ENCODE assay signal across 9 mouse cellular contexts in genomic region chr11:88216231-88216685, GRCm38 (mm10). TPM values are rescaled to one million over a fixed set of nuclear protein-coding genes. Genes with fewer than 3 reads are reported as not detected.
DNase-seq lines count a peak whose midpoint lies in the region; ATAC-seq and TF ChIP-seq lines count a peak whose summit lies in the region.
"Had no signal": no experiment of that assay in that cellular context is flagged by ENCODE, and none has a peak within 500 bp of the region (broad histone marks: within the 10 kb centered on the region; RNA-seq: fewer than 3 reads in every experiment).

No protein-coding gene starts in this region.

- ATAC-seq in intestine, embryonic 14.5 days (replicated peaks; ENCODE audit: low FRiP score, low TSS enrichment, low read depth), result no peak
- ATAC-seq in intestine, embryonic 15.5 days, result no peak
- 0 out of 2 replicates have a peak, but pooled peaks have one; percentile 37 for ATAC-seq in erythroid progenitor cell, adult 5-6 weeks (replicated peaks; ENCODE audit: low FRiP score, poor library complexity, severe bottlenecking)
- peak; percentile 44; the same call in 1 of the 2 replicates for ATAC-seq in hindbrain, embryonic 12.5 days (ENCODE audit: low FRiP score)

- TF ChIP-seq CTCF in small intestine, adult 2 months (IDR thresholded peaks at IDR 0.05; ENCODE audit: extremely low read depth, insufficient read length, insufficient replicate concordance, low read depth, low read length), result peak; percentile 99; the same call in 1 of the 2 replicates

- H3K9ac ChIP-seq in intestine, embryonic 14.5 days (ENCODE audit: low read length), result no peak overlapping the region
- no peak overlapping the region for H3K9ac ChIP-seq in intestine, embryonic 15.5 days
- H3K9ac ChIP-seq in hindbrain, embryonic 12.5 days, result no peak overlapping the region

- H3K4me3 ChIP-seq in intestine, embryonic 14.5 days (ENCODE audit: low read depth, low read length), result no peak overlapping the region
- no peak overlapping the region for H3K4me3 ChIP-seq in intestine, embryonic 15.5 days (replicated peaks)
- H3K4me3 ChIP-seq in hindbrain, embryonic 12.5 days, result no peak overlapping the region
- no peak overlapping the region for H3K4me3 ChIP-seq in small intestine, adult 2 months (ENCODE audit: low read depth, low read length)
- H3K4me3 ChIP-seq: megakaryocyte, embryonic 14.5 days had no signal

- H3K36me3 ChIP-seq in intestine, embryonic 14.5 days (ENCODE audit: control insufficient read depth, insufficient read depth, low read length), result peaks cover 5% of the 10 kb centered on the region
- H3K36me3 ChIP-seq in intestine, embryonic 15.5 days, result no peaks in the 10 kb centered on the region
- peaks cover 15% of the 10 kb centered on the region for H3K36me3 ChIP-seq in hindbrain, embryonic 12.5 days
- H3K36me3 ChIP-seq in small intestine, adult 2 months (ENCODE audit: control insufficient read depth, insufficient read depth, low read length), result peaks cover 4% of the 10 kb centered on the region; the same call in 1 of the 2 replicates

- H3K9me3 ChIP-seq in intestine, embryonic 14.5 days (ENCODE audit: control insufficient read depth, low read length), result no peaks in the 10 kb centered on the region
- H3K9me3 ChIP-seq in intestine, embryonic 15.5 days, result no peaks in the 10 kb centered on the region
- no peaks in the 10 kb centered on the region for H3K9me3 ChIP-seq in hindbrain, embryonic 12.5 days (replicated peaks)
- H3K9me3 ChIP-seq: megakaryocyte, embryonic 14.5 days had no signal

- no peak overlapping the region for H3K27ac ChIP-seq in intestine, embryonic 14.5 days (ENCODE audit: low read depth)
- H3K27ac ChIP-seq in intestine, embryonic 15.5 days, result no peak overlapping the region
- H3K27ac ChIP-seq in hindbrain, embryonic 12.5 days, result peak overlapping the region; percentile 73
- H3K27ac ChIP-seq in small intestine, adult 2 months (ENCODE audit: insufficient read depth, low read depth, low read length), result no peak overlapping the region

- no peak for TF ChIP-seq POLR2A in small intestine, adult 2 months (IDR thresholded peaks at IDR 0.05; ENCODE audit: low read depth, low read length)

- DNase-seq in intestine, embryonic 14.5 days (ENCODE audit: low spot score), result peak; percentile 77
- DNase-seq in brain, embryonic 18.5 days (ENCODE audit: low read depth, low spot score), result peak; percentile 45
- peak; percentile 69 to 73 for DNase-seq in layer of hippocampus, postnatal 14 days (ENCODE audit: low spot score in 2 of 2)
- peak; percentile 85 for DNase-seq in mesoderm, embryonic 11.5 days (ENCODE audit: low read depth, low spot score)

- no peaks in the 10 kb centered on the region for H3K27me3 ChIP-seq in intestine, embryonic 14.5 days (replicated peaks; ENCODE audit: control insufficient read depth, insufficient read depth, low read length)
- H3K27me3 ChIP-seq in intestine, embryonic 15.5 days (replicated peaks), result no peaks in the 10 kb centered on the region
- no peaks in the 10 kb centered on the region for H3K27me3 ChIP-seq in hindbrain, embryonic 12.5 days
- H3K27me3 ChIP-seq in small intestine, adult 2 months (ENCODE audit: control insufficient read depth, insufficient read depth, low read length), result no peaks in the 10 kb centered on the region

- H3K4me2 ChIP-seq in intestine, embryonic 14.5 days (ENCODE audit: low read length), result no peak overlapping the region
- no peak overlapping the region for H3K4me2 ChIP-seq in intestine, embryonic 15.5 days (replicated peaks)
- H3K4me2 ChIP-seq in hindbrain, embryonic 12.5 days (replicated peaks), result peak overlapping the region; percentile 35

- H3K4me1 ChIP-seq in intestine, embryonic 14.5 days (replicated peaks; ENCODE audit: control insufficient read depth, insufficient read depth, low read length), result no peaks in the 10 kb centered on the region
- H3K4me1 ChIP-seq in intestine, embryonic 15.5 days (replicated peaks), result no peaks in the 10 kb centered on the region
- peaks cover 15% of the 10 kb centered on the region for H3K4me1 ChIP-seq in hindbrain, embryonic 12.5 days
- H3K4me1 ChIP-seq in small intestine, adult 2 months (ENCODE audit: control insufficient read depth, insufficient read depth, insufficient read length, low read length), result no peaks in the 10 kb centered on the region

- 24% methylated on average over 10 of the region's 10 CpGs for WGBS in intestine, embryonic 14.5 days
- 22% methylated on average over 10 of the region's 10 CpGs for WGBS in intestine, embryonic 15.5 days
- WGBS in hindbrain, embryonic 12.5 days, result 17% methylated on average over 10 of the region's 10 CpGs
- WGBS in small intestine, adult 2 months, result 23% methylated on average over 10 of the region's 10 CpGs

RNA-seq across cellular contexts. Expression of gene Mrps23, which starts 12.1 kb away (rescaled TPM):
- polyA plus RNA-seq in intestine, embryonic 14.5 days (2014; fragmentation: Nextera tagmentation; extraction: Ambion mirVana), result 60.8 and 65.2 TPM in 2 replicates
- polyA plus RNA-seq in intestine, embryonic 15.5 days (2015; fragmentation: Nextera tagmentation; extraction: Ambion mirVana), result 59.6 and 62.3 TPM in 2 replicates
- total RNA-seq in erythroid progenitor cell, adult 5-6 weeks (2015; ENCODE audit: low replicate concordance), result 18.7 and 24.3 TPM in 2 replicates
- total RNA-seq in erythroid progenitor cell, adult 5-6 weeks (2017; ENCODE audit: low replicate concordance), result 15.8 and 23.1 TPM in 2 replicates
- 57.4 and 66.8 TPM in 2 replicates for polyA plus RNA-seq in hindbrain, embryonic 12.5 days (2016; fragmentation: Nextera tagmentation; extraction: Ambion mirVana)
- 10 to 100 TPM; 58.2 to 61.3 TPM for total RNA-seq in layer of hippocampus, postnatal 14 days (2021)
- polyA plus RNA-seq in small intestine, adult 2 months (2012; rRNA removed), result 9.4 and 17.5 TPM in 2 replicates

Comparison
In these comparisons a context has a peak if more than half of its experiments do, and no peak if none do; other contexts are left out.
1. ATAC-seq: peak in erythroid progenitor cell, adult 5-6 weeks (single experiment) and hindbrain, embryonic 12.5 days (single experiment); none in intestine, embryonic 14.5 days (single experiment) and intestine, embryonic 15.5 days (single experiment).
2. Peak in every context shown above with its lines, with median percentiles within 50 percentile points of each other: DNase-seq.